Mouse (Mus musculus): ENCODE measurements around the gene Col24a1. TPM values are rescaled to one million over a fixed set of nuclear protein-coding genes. Genes with fewer than 3 reads are reported as not detected.
A peak's percentile ranks its signal among the peaks of the same experiment; 100 is the strongest.

Col24a1 gene
- 0.57 and 1.2 TPM in 2 replicates for total RNA-seq (2014; rRNA removed; ENCODE audit: low replicate concordance)
- 0.75 and 1.1 TPM in 2 replicates for polyA plus RNA-seq (2015; fragmentation: Nextera tagmentation; extraction: Ambion mirVana)

DNA sequence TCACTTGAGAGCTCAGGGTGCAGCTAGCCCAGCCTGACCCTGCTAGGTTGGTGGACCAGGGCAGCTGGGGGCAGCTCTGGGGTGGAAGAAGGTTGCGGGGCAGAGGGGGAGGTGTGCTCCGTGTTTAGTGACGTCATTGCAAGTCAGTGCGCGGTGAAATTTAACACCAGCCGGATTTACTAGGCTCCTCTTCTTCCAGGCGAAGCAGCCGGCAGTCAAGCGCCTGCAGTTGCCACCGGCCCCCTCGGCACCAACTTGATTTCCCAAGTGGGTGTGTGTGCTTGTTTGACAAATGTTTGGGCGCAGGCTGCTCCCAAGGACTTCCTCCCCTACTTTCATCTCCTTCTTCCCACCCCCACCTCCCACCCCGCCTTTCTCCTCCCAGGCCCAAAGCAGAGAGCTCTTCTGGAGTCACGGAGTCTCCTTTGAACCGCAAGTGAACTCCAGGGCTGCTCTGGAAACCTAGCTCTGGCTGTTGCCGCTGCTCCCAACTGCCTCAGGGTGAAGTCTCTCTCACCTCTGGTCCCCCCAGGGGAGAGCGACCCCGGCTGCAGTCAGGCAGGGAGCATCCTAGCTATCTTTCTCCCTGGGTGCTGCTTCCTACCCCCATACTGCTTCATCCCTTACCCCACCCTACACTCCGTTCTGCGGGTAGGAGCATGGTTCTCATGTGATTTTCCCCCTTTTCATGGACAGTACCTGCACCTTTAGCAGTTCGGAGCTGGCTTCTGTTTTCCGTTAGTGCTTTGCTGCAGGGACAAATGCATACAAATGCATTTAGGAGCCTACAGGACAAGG lies at the start of gene Col24a1:
TSS of gene Col24a1 (plus strand) at position 136 of the 798 bp plus-strand sequence.
- peak; percentile 27; the same call in 1 of the 2 replicates for ATAC-seq (ENCODE audit: insufficient read depth, low read depth)
- TF ChIP-seq CTCF (IDR thresholded peaks at IDR 0.05; ENCODE audit: low read depth) (no peak), EP300 (IDR thresholded peaks at IDR 0.05; ENCODE audit: low read depth) (no peak)
- Histone ChIP-seq H3K4me1 (ENCODE audit: control insufficient read depth, insufficient read depth) (peaks cover 14% of the 10 kb centered on the region; the same call in 1 of the 2 replicates), H3K4me2 (ENCODE audit: low read depth, low read length) (peak within 1 kb of the TSS; percentile 78), H3K27ac (ENCODE audit: low read depth) (0 out of 2 replicates have a peak within 1 kb of the TSS, but pooled peaks have one; percentile 28), H3K9ac (replicated peaks; ENCODE audit: low read depth, low read length) (peak within 1 kb of the TSS; percentile 31), H3K4me3 (ENCODE audit: low read depth, low read length) (peak within 1 kb of the TSS; percentile 45), H3K9me3 (replicated peaks; ENCODE audit: control insufficient read depth, low read length) (no peaks in the 10 kb centered on the region), H3K27me3 (ENCODE audit: control insufficient read depth, insufficient read depth, low read length) (peaks cover 21% of the 10 kb centered on the region; the same call in 1 of the 2 replicates), H3K36me3 (replicated peaks; ENCODE audit: control insufficient read depth, insufficient read depth, low read length) (no peaks in the 10 kb centered on the region)
- 2% methylated on average over 22 of the region's 22 CpGs for WGBS
- DNase-seq (ENCODE audit: low spot score) = peak; percentile 28

DNA sequence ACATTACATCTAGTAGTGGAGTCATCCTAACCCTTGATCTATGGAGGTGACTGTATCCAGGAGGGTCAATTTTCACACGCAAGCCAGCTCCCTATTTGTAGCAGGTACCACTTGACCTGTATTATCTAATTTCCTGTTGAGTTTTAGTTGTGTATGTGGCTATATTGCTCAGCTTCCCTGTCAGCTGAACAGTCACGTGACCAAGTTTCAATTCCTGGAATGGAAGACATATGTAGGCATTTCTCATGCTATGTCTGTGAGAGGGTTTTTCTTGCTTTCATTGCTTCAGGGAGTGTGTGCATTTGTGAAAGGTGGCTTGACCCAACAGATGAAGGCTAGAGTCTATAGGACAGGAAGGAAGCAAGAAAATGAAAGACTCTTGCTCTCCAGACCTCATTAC lies 44.2 kb upstream of the Col24a1 start:
- Histone ChIP-seq H3K4me3 (ENCODE audit: low read depth, low read length) (no peak overlapping the region), H3K9me3 (replicated peaks; ENCODE audit: control insufficient read depth, low read length) (no peaks in the 10 kb centered on the region), H3K27me3 (ENCODE audit: control insufficient read depth, insufficient read depth, low read length) (no peaks in the 10 kb centered on the region), H3K27ac (ENCODE audit: low read depth) (no peak overlapping the region), H3K4me2 (ENCODE audit: low read depth, low read length) (no peak overlapping the region), H3K9ac (replicated peaks; ENCODE audit: low read depth, low read length) (no peak overlapping the region), H3K36me3 (replicated peaks; ENCODE audit: control insufficient read depth, insufficient read depth, low read length) (no peaks in the 10 kb centered on the region), H3K4me1 (ENCODE audit: control insufficient read depth, insufficient read depth) (no peaks in the 10 kb centered on the region)
- ATAC-seq (ENCODE audit: insufficient read depth, low read depth) (no peak), DNase-seq (ENCODE audit: low spot score) (no peak)
- 73% methylated on average over 2 of the region's 2 CpGs for WGBS
- TF ChIP-seq EP300 (IDR thresholded peaks at IDR 0.05; ENCODE audit: low read depth) (no peak), CTCF (IDR thresholded peaks at IDR 0.05; ENCODE audit: low read depth) (no peak)

DNA sequence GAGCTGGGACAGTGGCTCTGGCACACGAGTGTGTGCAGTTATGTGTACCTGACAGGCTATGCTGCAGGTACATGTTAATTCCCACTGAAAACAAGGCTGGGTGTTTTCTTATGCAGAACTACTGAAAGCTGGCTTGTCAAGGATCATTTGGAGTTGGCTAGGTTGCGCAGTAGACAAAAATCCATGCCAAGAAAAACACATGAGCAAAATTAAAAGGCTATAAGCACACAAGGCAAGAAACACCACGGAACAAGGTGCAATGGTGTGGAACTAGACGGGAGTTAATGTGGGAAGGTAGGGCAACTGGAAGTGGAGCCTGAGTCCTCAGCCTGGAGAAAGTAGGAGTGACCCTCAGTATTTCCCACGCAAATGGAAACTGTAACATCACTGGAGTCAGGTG lies 39.2 kb upstream of the Col24a1 start:
- Histone ChIP-seq H3K4me3 (ENCODE audit: low read depth, low read length) (no peak overlapping the region), H3K4me1 (ENCODE audit: control insufficient read depth, insufficient read depth) (no peaks in the 10 kb centered on the region), H3K36me3 (replicated peaks; ENCODE audit: control insufficient read depth, insufficient read depth, low read length) (no peaks in the 10 kb centered on the region), H3K9me3 (replicated peaks; ENCODE audit: control insufficient read depth, low read length) (no peaks in the 10 kb centered on the region), H3K27ac (ENCODE audit: low read depth) (no peak overlapping the region), H3K9ac (replicated peaks; ENCODE audit: low read depth, low read length) (no peak overlapping the region), H3K27me3 (ENCODE audit: control insufficient read depth, insufficient read depth, low read length) (no peaks in the 10 kb centered on the region), H3K4me2 (ENCODE audit: low read depth, low read length) (no peak overlapping the region)
- TF ChIP-seq CTCF (IDR thresholded peaks at IDR 0.05; ENCODE audit: low read depth) (no peak), EP300 (IDR thresholded peaks at IDR 0.05; ENCODE audit: low read depth) (no peak)
- no peak for DNase-seq (ENCODE audit: low spot score)
- WGBS = 74% methylated on average over 5 of the region's 5 CpGs
- no peak for ATAC-seq (ENCODE audit: insufficient read depth, low read depth)

DNA sequence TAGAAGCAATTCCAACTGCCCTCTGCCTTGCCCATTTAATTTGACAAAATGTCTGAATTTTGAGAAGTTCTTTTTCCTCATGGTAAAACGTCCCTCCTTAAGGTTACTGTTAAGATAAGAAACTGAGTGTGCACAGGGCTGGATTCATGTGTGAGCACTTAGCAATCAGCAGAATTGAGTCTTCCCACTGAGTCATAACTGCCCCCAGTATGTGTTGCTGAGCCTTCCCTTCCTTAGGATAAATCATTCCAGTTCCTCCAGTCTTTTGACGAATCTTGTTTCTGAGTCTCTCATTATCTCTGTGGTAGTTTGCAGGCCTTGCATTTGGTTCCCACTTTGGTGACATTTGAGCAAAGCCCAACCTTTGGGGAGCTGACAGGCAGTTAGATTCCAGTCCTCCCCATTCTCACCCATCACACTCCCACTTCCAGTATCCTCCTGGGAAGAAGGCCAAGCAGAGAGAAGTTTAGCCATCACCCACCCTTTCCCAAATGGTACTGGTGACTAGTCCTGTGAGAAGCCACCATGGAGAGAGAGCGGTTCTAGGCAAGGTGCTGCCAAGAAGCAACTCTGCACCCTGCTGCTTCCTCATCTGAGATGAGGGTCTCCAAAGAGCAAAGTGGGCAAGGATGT lies 37.4 kb upstream of the Col24a1 start:
- Histone ChIP-seq H3K36me3 (replicated peaks; ENCODE audit: control insufficient read depth, insufficient read depth, low read length) (no peaks in the 10 kb centered on the region), H3K4me3 (ENCODE audit: low read depth, low read length) (no peak overlapping the region), H3K4me2 (ENCODE audit: low read depth, low read length) (no peak overlapping the region), H3K27me3 (ENCODE audit: control insufficient read depth, insufficient read depth, low read length) (no peaks in the 10 kb centered on the region), H3K27ac (ENCODE audit: low read depth) (no peak overlapping the region), H3K9me3 (replicated peaks; ENCODE audit: control insufficient read depth, low read length) (no peaks in the 10 kb centered on the region), H3K9ac (replicated peaks; ENCODE audit: low read depth, low read length) (no peak overlapping the region), H3K4me1 (ENCODE audit: control insufficient read depth, insufficient read depth) (no peaks in the 10 kb centered on the region)
- ATAC-seq (ENCODE audit: insufficient read depth, low read depth) (no peak), DNase-seq (ENCODE audit: low spot score) (no peak)
- TF ChIP-seq CTCF (IDR thresholded peaks at IDR 0.05; ENCODE audit: low read depth) (no peak), EP300 (IDR thresholded peaks at IDR 0.05; ENCODE audit: low read depth) (no peak)
- 59% methylated on average over 3 of the region's 3 CpGs for WGBS

DNA sequence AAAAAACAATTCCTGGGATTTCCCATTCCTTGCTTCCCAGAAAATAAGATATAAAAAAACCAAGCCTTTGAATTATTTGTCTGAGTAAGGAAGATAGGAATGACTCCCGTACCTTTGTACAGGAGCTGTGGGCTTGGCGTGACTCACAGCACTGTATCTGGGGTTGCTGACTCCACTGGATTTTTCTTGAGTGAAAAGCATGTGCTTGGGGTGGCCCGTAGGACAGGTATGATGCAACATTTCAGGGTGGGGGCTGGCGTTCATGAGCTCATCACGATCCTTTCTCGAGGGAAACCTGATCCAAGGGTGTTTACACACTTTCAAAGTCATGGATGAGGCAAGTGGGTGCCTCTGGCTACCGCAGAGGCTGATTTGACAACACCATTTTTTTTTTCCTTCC lies 35.6 kb upstream of the Col24a1 start:
- ATAC-seq (ENCODE audit: insufficient read depth, low read depth) = no peak
- Histone ChIP-seq H3K9ac (replicated peaks; ENCODE audit: low read depth, low read length) (no peak overlapping the region), H3K4me1 (ENCODE audit: control insufficient read depth, insufficient read depth) (no peaks in the 10 kb centered on the region), H3K4me2 (ENCODE audit: low read depth, low read length) (no peak overlapping the region), H3K27ac (ENCODE audit: low read depth) (no peak overlapping the region), H3K4me3 (ENCODE audit: low read depth, low read length) (no peak overlapping the region), H3K36me3 (replicated peaks; ENCODE audit: control insufficient read depth, insufficient read depth, low read length) (no peaks in the 10 kb centered on the region), H3K27me3 (ENCODE audit: control insufficient read depth, insufficient read depth, low read length) (no peaks in the 10 kb centered on the region), H3K9me3 (replicated peaks; ENCODE audit: control insufficient read depth, low read length) (no peaks in the 10 kb centered on the region)
- TF ChIP-seq EP300 (IDR thresholded peaks at IDR 0.05; ENCODE audit: low read depth) (no peak), CTCF (IDR thresholded peaks at IDR 0.05; ENCODE audit: low read depth) (no peak)
- 70% methylated on average over 7 of the region's 7 CpGs for WGBS
- DNase-seq (ENCODE audit: low spot score) = no peak
